ENCODE assay signal across 8 mouse cellular contexts in the genomic region with DNA sequence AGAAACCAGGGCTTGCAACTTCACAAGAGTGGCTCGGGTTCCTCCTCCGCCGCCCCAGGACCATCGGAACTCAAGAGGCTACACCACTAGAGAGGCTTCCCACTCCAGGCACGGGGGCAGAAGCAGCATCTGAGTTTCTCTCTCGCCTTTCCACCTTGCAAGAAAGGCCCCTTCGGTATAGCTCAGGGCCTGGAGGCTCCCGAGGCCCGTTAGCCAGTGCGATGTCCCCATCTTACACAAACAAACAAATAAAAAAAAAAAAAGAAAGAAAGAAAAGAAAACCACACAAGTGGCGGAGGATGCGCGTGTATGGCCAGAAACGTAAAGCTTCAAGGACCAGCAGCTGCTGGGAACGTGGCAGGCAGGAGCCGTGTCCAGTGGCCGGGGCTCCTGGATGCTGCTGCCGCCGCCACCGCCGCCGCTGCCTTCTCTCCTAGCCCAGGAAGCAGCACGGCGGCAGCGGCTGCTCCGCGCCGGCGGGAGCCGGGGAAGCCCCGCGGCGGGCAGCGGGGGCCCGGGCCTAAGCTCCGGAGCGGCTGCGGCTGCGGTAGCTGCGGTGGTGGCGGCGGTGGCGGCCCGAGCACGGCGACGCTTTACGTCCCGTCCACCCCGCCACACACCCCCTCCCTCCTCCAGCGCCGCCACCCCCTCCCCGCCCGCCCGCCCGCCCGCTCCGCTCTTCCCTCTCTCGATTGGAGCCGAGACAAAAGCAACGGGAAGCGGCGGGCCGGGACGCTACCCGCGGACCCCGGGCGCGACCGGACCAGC. TPM values are rescaled to one million over a fixed set of nuclear protein-coding genes. Genes with fewer than 3 reads are reported as not detected.
DNase-seq lines count a peak whose midpoint lies in the region; ATAC-seq and TF ChIP-seq lines count a peak whose summit lies in the region.

No protein-coding gene starts in this region.

- H3K9ac ChIP-seq in kidney, embryonic 14.5 days (ENCODE audit: low read depth, low read length) = peak overlapping the region; percentile 98
- H3K9ac ChIP-seq in liver, embryonic 15.5 days = peak overlapping the region; percentile 96
- H3K9ac ChIP-seq in neural tube, embryonic 11.5 days (ENCODE audit: low read length) = peak overlapping the region; percentile 96
- peak overlapping the region; percentile 96 for H3K9ac ChIP-seq in stomach, postnatal 0 days (ENCODE audit: low read length)

- TF ChIP-seq EP300 in stomach, postnatal 0 days (optimal IDR thresholded peaks at IDR 0.05) = no peak

- under 1% methylated on average over 63 of the region's 71 CpGs for WGBS in embryonic facial prominence, embryonic 10.5 days
- under 1% methylated on average over 64 of the region's 71 CpGs for WGBS in heart, embryonic 10.5 days
- WGBS in kidney, embryonic 14.5 days = under 1% methylated on average over 35 of the region's 71 CpGs
- WGBS in liver, embryonic 15.5 days (ENCODE audit: insufficient replicate concordance) = under 1% methylated on average over 60 of the region's 71 CpGs
- WGBS in neural tube, embryonic 11.5 days = 0% methylated on average over 46 of the region's 71 CpGs
- under 1% methylated on average over 44 of the region's 71 CpGs for WGBS in stomach, postnatal 0 days

- H3K4me3 ChIP-seq in embryonic facial prominence, embryonic 10.5 days = peak overlapping the region; percentile 94
- peak overlapping the region; percentile 91 for H3K4me3 ChIP-seq in heart, embryonic 10.5 days
- peak overlapping the region; percentile 93 for H3K4me3 ChIP-seq in kidney, embryonic 14.5 days (ENCODE audit: low read length)
- peak overlapping the region; percentile 91 for H3K4me3 ChIP-seq in liver, embryonic 15.5 days (replicated peaks)
- peak overlapping the region; percentile 95 for H3K4me3 ChIP-seq in neural tube, embryonic 11.5 days (ENCODE audit: low read depth, low read length)
- H3K4me3 ChIP-seq in stomach, postnatal 0 days (ENCODE audit: low read depth, low read length) = peak overlapping the region; percentile 97

- H3K4me1 ChIP-seq in embryonic facial prominence, embryonic 10.5 days = peaks cover 17% of the 10 kb centered on the region
- H3K4me1 ChIP-seq in heart, embryonic 10.5 days = peaks cover 8% of the 10 kb centered on the region; the same call in 1 of the 2 replicates
- peaks cover 9% of the 10 kb centered on the region; the same call in 1 of the 2 replicates for H3K4me1 ChIP-seq in kidney, embryonic 14.5 days (ENCODE audit: control insufficient read depth, insufficient read depth, low read length)
- H3K4me1 ChIP-seq in liver, embryonic 15.5 days (replicated peaks) = peaks cover 22% of the 10 kb centered on the region
- H3K4me1 ChIP-seq in neural tube, embryonic 11.5 days (ENCODE audit: control insufficient read depth, insufficient read depth, low read length) = peaks cover 12% of the 10 kb centered on the region; the same call in 1 of the 2 replicates
- H3K4me1 ChIP-seq in stomach, postnatal 0 days (replicated peaks; ENCODE audit: control insufficient read depth, insufficient read depth) = no peaks in the 10 kb centered on the region

- TF ChIP-seq CTCF in stomach, postnatal 0 days (IDR thresholded peaks at IDR 0.05; ENCODE audit: low read depth) = no peak

- peaks cover 23% of the 10 kb centered on the region for H3K36me3 ChIP-seq in embryonic facial prominence, embryonic 10.5 days (replicated peaks)
- H3K36me3 ChIP-seq in heart, embryonic 10.5 days = peaks cover 11% of the 10 kb centered on the region
- H3K36me3 ChIP-seq in kidney, embryonic 14.5 days (ENCODE audit: control insufficient read depth, insufficient read depth, low read length) = no peaks in the 10 kb centered on the region; the same call in 1 of the 2 replicates
- H3K36me3 ChIP-seq in liver, embryonic 15.5 days (replicated peaks) = peaks cover 4% of the 10 kb centered on the region
- H3K36me3 ChIP-seq in neural tube, embryonic 11.5 days (ENCODE audit: control insufficient read depth, insufficient read depth, low read length) = no peaks in the 10 kb centered on the region
- no peaks in the 10 kb centered on the region for H3K36me3 ChIP-seq in stomach, postnatal 0 days (ENCODE audit: control insufficient read depth, insufficient read depth, low read length)

- H3K27ac ChIP-seq in embryonic facial prominence, embryonic 10.5 days (replicated peaks) = peak overlapping the region; percentile 100
- H3K27ac ChIP-seq in heart, embryonic 10.5 days = peak overlapping the region; percentile 100
- H3K27ac ChIP-seq in kidney, embryonic 14.5 days (ENCODE audit: low read depth, low read length) = peak overlapping the region; percentile 99
- peak overlapping the region; percentile 98 for H3K27ac ChIP-seq in liver, embryonic 15.5 days (replicated peaks)
- peak overlapping the region; percentile 98 for H3K27ac ChIP-seq in neural tube, embryonic 11.5 days (ENCODE audit: low read depth, low read length)
- peak overlapping the region; percentile 97 for H3K27ac ChIP-seq in stomach, postnatal 0 days (replicated peaks)

- ATAC-seq in kidney, embryonic 14.5 days (ENCODE audit: low FRiP score, low TSS enrichment) = peak; percentile 70
- ATAC-seq in liver, embryonic 15.5 days (ENCODE audit: insufficient read depth) = peak; percentile 72
- ATAC-seq in neural tube, embryonic 11.5 days (ENCODE audit: insufficient read depth, low FRiP score, low TSS enrichment) = peak; percentile 72
- peak; percentile 73 for ATAC-seq in stomach, postnatal 0 days (ENCODE audit: low FRiP score, low TSS enrichment)

- peak; percentile 69 to 72 for DNase-seq in B cell, adult 2 months
- DNase-seq in adrenal gland, adult 2 months = peak; percentile 45
- peak; percentile 82 for DNase-seq in embryonic facial prominence, embryonic 10.5 days (ENCODE audit: low spot score)
- DNase-seq in heart, embryonic 10.5 days (ENCODE audit: low spot score) = no peak
- DNase-seq in neural tube, embryonic 11.5 days (ENCODE audit: low spot score) = peak; percentile 43
- peak; percentile 77 for DNase-seq in stomach, postnatal 0 days (ENCODE audit: low spot score)

- no peaks in the 10 kb centered on the region for H3K9me3 ChIP-seq in embryonic facial prominence, embryonic 10.5 days
- H3K9me3 ChIP-seq in heart, embryonic 10.5 days = no peaks in the 10 kb centered on the region
- H3K9me3 ChIP-seq in kidney, embryonic 14.5 days (ENCODE audit: control insufficient read depth, low read length) = no peaks in the 10 kb centered on the region
- no peaks in the 10 kb centered on the region for H3K9me3 ChIP-seq in liver, embryonic 15.5 days (replicated peaks)
- no peaks in the 10 kb centered on the region for H3K9me3 ChIP-seq in neural tube, embryonic 11.5 days (ENCODE audit: control insufficient read depth, low read length)
- no peaks in the 10 kb centered on the region for H3K9me3 ChIP-seq in stomach, postnatal 0 days (ENCODE audit: control insufficient read depth, low read length)

- peak overlapping the region; percentile 72 for H3K4me2 ChIP-seq in kidney, embryonic 14.5 days (replicated peaks; ENCODE audit: low read depth, low read length)
- peak overlapping the region; percentile 77 for H3K4me2 ChIP-seq in liver, embryonic 15.5 days
- H3K4me2 ChIP-seq in neural tube, embryonic 11.5 days (ENCODE audit: low read depth) = peak overlapping the region; percentile 65
- H3K4me2 ChIP-seq in stomach, postnatal 0 days (replicated peaks; ENCODE audit: low read depth) = peak overlapping the region; percentile 81

- no peaks in the 10 kb centered on the region for H3K27me3 ChIP-seq in embryonic facial prominence, embryonic 10.5 days (replicated peaks; ENCODE audit: low read depth, poor library complexity, severe bottlenecking)
- no peaks in the 10 kb centered on the region for H3K27me3 ChIP-seq in heart, embryonic 10.5 days (ENCODE audit: insufficient read depth, poor library complexity, severe bottlenecking)
- no peaks in the 10 kb centered on the region for H3K27me3 ChIP-seq in kidney, embryonic 14.5 days (ENCODE audit: control insufficient read depth, insufficient read depth, low read length)
- H3K27me3 ChIP-seq in liver, embryonic 15.5 days = no peaks in the 10 kb centered on the region
- H3K27me3 ChIP-seq in neural tube, embryonic 11.5 days (ENCODE audit: control insufficient read depth, insufficient read depth, low read length) = no peaks in the 10 kb centered on the region
- H3K27me3 ChIP-seq in stomach, postnatal 0 days (ENCODE audit: control insufficient read depth, insufficient read depth, low read length) = no peaks in the 10 kb centered on the region

RNA-seq across cellular contexts. Expression of a gene that starts 0.5 kb away (rescaled TPM):
- 10 to 100 TPM; 63.6 to 76.5 TPM for total RNA-seq in adrenal gland, adult 2 months (2021)
- 12.3 and 12.6 TPM in 2 replicates for polyA plus RNA-seq in adrenal gland, adult 2 months (2012; rRNA removed)
- 124 and 125 TPM in 2 replicates for polyA plus RNA-seq in embryonic facial prominence, embryonic 10.5 days (2016; fragmentation: Nextera tagmentation; extraction: Ambion mirVana)
- polyA plus RNA-seq in heart, embryonic 10.5 days (2016; fragmentation: Nextera tagmentation; extraction: Ambion mirVana) = 77.5 and 82.5 TPM in 2 replicates
- polyA plus RNA-seq in kidney, embryonic 14.5 days (2014; fragmentation: Nextera tagmentation; extraction: Ambion mirVana) = 94.9 and 121 TPM in 2 replicates
- polyA plus RNA-seq in liver, embryonic 15.5 days (2015; fragmentation: Nextera tagmentation; extraction: Ambion mirVana) = 34.6 and 36.8 TPM in 2 replicates
- polyA plus RNA-seq in neural tube, embryonic 11.5 days (2014; fragmentation: Nextera tagmentation; extraction: Ambion mirVana) = 135 and 141 TPM in 2 replicates
- 36.0 and 38.0 TPM in 2 replicates for polyA plus RNA-seq in stomach, postnatal 0 days (2015; fragmentation: Nextera tagmentation; extraction: Ambion mirVana)
